Mouse (Mus musculus): Measurements from ENCODE around the gene Msh5.

DNA sequence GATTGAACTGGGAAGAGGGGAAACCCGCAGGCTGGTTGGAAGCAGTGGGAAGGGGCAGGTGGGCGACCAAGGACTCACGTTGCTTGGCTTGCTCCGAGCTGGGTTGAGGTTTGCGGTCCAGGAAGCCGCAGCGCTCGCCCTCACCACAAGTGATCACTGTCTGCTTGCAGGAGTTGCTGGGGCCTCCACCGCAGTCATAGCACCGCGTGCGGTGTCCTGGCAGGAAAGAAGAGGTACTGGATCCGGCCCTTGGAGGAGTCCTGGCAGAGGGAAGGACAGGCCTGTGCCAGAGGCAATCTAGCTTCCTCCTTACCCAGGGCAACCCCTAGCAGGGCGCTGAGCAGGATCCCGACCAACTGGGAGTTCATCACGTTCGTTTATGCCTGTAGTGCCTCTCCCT, 27.6 kb upstream of the Msh5 start:
- TF ChIP-seq CTCF (IDR thresholded peaks at IDR 0.05; ENCODE audit: borderline replicate concordance, control insufficient read depth, extremely low read depth, insufficient read depth, low read length, poor library complexity) (no peak), POLR2A (IDR thresholded peaks at IDR 0.05; ENCODE audit: control insufficient read depth, extremely low read depth, insufficient read depth, low read length, poor library complexity) (no peak)

All from thymus, adult 2 months (tissue).